Mouse (Mus musculus): ENCODE measurements around the gene Stk19.

DNA sequence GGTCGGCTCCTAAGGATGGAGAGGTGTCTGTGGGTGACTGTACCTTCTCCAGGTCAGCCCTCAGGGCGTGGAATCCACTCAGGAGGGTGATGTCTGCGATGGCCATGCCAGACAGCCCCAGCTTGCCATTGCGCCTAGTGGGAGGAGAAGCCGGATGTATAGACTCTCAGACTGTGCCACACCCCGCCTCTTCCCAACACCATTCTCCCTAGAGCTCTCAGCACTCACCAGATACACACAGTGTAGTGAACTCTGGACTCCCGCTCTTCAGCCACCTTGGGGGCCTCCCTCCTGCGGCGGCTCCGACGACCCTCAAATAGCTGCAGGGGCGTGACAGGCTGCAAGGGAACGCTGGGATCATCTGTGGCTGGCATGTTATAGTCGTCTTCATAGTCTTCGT lies 25.5 kb downstream of the Stk19 start:
- no peak for TF ChIP-seq CTCF (conservative IDR thresholded peaks at IDR 0.05; ENCODE audit: low read length)
- no peak for TF ChIP-seq POU5F1 (IDR thresholded peaks at IDR 0.05; ENCODE audit: borderline replicate concordance, low read length)
- TF ChIP-seq NANOG (IDR thresholded peaks at IDR 0.05; ENCODE audit: borderline replicate concordance, low read length), result no peak

Data from E14TG2a.4 (cell line).